Mouse (Mus musculus) limb, embryonic 13.5 days (tissue): ENCODE data around the gene Ppif. TPM values are rescaled to one million over a fixed set of nuclear protein-coding genes. Genes with fewer than 3 reads are reported as not detected.

Experiments used
- ATAC-seq: fragments of 200-750 bp; cut with Nextera tagmentation; 2 replicates; pipeline ENCODE4 v1.8.0; 2017; ENCODE audit warnings: low read depth, moderate number of reproducible peaks, moderate TSS enrichment; ENCODE audit not compliant: low FRiP score
- H3K27ac ChIP-seq: fragments of 300-500 bp; sonication (generic); 2 replicates; pipeline ENCODE4 v1.5.1; 2015; ENCODE audit warnings: inconsistent platforms, mild to moderate bottlenecking, moderate library complexity
- H3K27me3 ChIP-seq: fragments of 300-500 bp; sonication (generic); 2 replicates; pipeline ENCODE4 v1.6.1; 2015; ENCODE audit warnings: mild to moderate bottlenecking, inconsistent platforms
- H3K36me3 ChIP-seq: fragments of 300-500 bp; sonication (generic); 2 replicates; pipeline ENCODE4 v1.6.1; 2015; ENCODE audit warnings: inconsistent platforms, mild to moderate bottlenecking, moderate library complexity
- H3K4me1 ChIP-seq: fragments of 300-500 bp; sonication (generic); 2 replicates; pipeline ENCODE4 v1.6.1; 2015; ENCODE audit warnings: inconsistent platforms
- H3K4me2 ChIP-seq: fragments of 300-500 bp; sonication (generic); replicated peaks from 2 replicates; pipeline ENCODE4 v1.6.1; 2015; ENCODE audit warnings: inconsistent platforms, mild to moderate bottlenecking, moderate library complexity
- H3K4me3 ChIP-seq: fragments of 300-500 bp; sonication (generic); 2 replicates; pipeline ENCODE4 v1.5.1; 2015; ENCODE audit warnings: moderate library complexity, mild to moderate bottlenecking, inconsistent platforms
- H3K9ac ChIP-seq: fragments of 300-500 bp; sonication (generic); 2 replicates; pipeline ENCODE4 v1.6.1; 2015; ENCODE audit warnings: mild to moderate bottlenecking, inconsistent platforms
- H3K9me3 ChIP-seq: fragments of 300-500 bp; sonication (generic); 2 replicates; pipeline ENCODE4 v1.6.1; 2016; ENCODE audit warnings: inconsistent platforms
- WGBS: fragments of 180-500 bp; shearing (Covaris S2); methylation state at CpG from one replicate; pipeline ENCODE4 v1.1.7; 2015; 5-methylcytosine and 5-hydroxymethylcytosine counted together
- polyA plus RNA-seq: library from polyadenylated mRNA; unstranded; fragments of >200 nt; fragmentation: Nextera tagmentation; extraction: Ambion mirVana; gene quantifications from 2 replicates; pipeline ENCODE4 v1.2.1, GENCODE M21; 2015

The Ppif gene
- polyA plus RNA-seq, 1 experiment from 2014 or later: 34.4 TPM

- H3K4me3 ChIP-seq: no peak overlapping the region
Measured at GRCm38 (mm10) chr14:25741840-25742367, 48.0 kb downstream of the Ppif start.

GRCm38 (mm10) chr14:25742943-25743342 lies 49.0 kb downstream of the Ppif start:
- Histone ChIP-seq H3K4me2 (no peak overlapping the region), H3K9me3 (no peaks in the 10 kb centered on the region), H3K9ac (no peak overlapping the region), H3K27me3 (no peaks in the 10 kb centered on the region), H3K36me3 (peaks cover 47% of the 10 kb centered on the region), H3K27ac (no peak overlapping the region), H3K4me3 (no peak overlapping the region), H3K4me1 (peaks cover 47% of the 10 kb centered on the region)
- WGBS: 94% methylated on average over 5 of the region's 5 CpGs
- no peak for ATAC-seq

More at GRCm38 (mm10) chr14:25741840-25742367, 48.0 kb downstream of the Ppif start:
- no peaks in the 10 kb centered on the region for H3K9me3 ChIP-seq
- H3K27me3 ChIP-seq: no peaks in the 10 kb centered on the region
- no peak overlapping the region for H3K27ac ChIP-seq
- peaks cover 47% of the 10 kb centered on the region for H3K4me1 ChIP-seq
- no peak for ATAC-seq
- WGBS: 71% methylated on average over 5 of the region's 5 CpGs
- peaks cover 48% of the 10 kb centered on the region for H3K36me3 ChIP-seq
- no peak overlapping the region for H3K4me2 ChIP-seq
- no peak overlapping the region for H3K9ac ChIP-seq

GRCm38 (mm10) chr14:25745365-25746184 lies 51.6 kb downstream of the Ppif start:
- Histone ChIP-seq H3K36me3 (peaks cover 49% of the 10 kb centered on the region), H3K9me3 (no peaks in the 10 kb centered on the region), H3K4me2 (no peak overlapping the region), H3K4me3 (no peak overlapping the region), H3K9ac (no peak overlapping the region), H3K27ac (no peak overlapping the region), H3K4me1 (peaks cover 49% of the 10 kb centered on the region), H3K27me3 (no peaks in the 10 kb centered on the region)
- ATAC-seq: no peak
- 68% methylated on average over 11 of the region's 11 CpGs for WGBS

GRCm38 (mm10) chr14:25746371-25746770 lies 52.4 kb downstream of the Ppif start:
- no peak for ATAC-seq
- 88% methylated on average over 6 of the region's 6 CpGs for WGBS
- Histone ChIP-seq H3K4me3 (no peak overlapping the region), H3K4me2 (no peak overlapping the region), H3K27ac (no peak overlapping the region), H3K27me3 (no peaks in the 10 kb centered on the region), H3K9ac (no peak overlapping the region), H3K9me3 (no peaks in the 10 kb centered on the region), H3K36me3 (peaks cover 49% of the 10 kb centered on the region), H3K4me1 (peaks cover 49% of the 10 kb centered on the region)

- Histone ChIP-seq H3K9ac (no peak overlapping the region), H3K9me3 (no peaks in the 10 kb centered on the region), H3K27ac (peak overlapping the region; percentile 29; the same call in 1 of the 2 replicates), H3K4me2 (no peak overlapping the region), H3K27me3 (no peaks in the 10 kb centered on the region), H3K36me3 (peaks cover 55% of the 10 kb centered on the region), H3K4me3 (no peak overlapping the region), H3K4me1 (peaks cover 51% of the 10 kb centered on the region)
- WGBS: 76% methylated on average over 21 of the region's 21 CpGs
- ATAC-seq: peak; percentile 68
Measured at GRCm38 (mm10) chr14:25746971-25747945, 53.3 kb downstream of the Ppif start.

- Histone ChIP-seq H3K4me1 (peaks cover 53% of the 10 kb centered on the region), H3K9me3 (no peaks in the 10 kb centered on the region), H3K27me3 (no peaks in the 10 kb centered on the region), H3K4me3 (no peak overlapping the region), H3K27ac (peak overlapping the region; percentile 29; the same call in 1 of the 2 replicates), H3K9ac (no peak overlapping the region), H3K36me3 (peaks cover 55% of the 10 kb centered on the region), H3K4me2 (no peak overlapping the region)
- 63% methylated on average over 7 of the region's 7 CpGs for WGBS
- peak; percentile 19; the same call in 1 of the 2 replicates for ATAC-seq
Measured at GRCm38 (mm10) chr14:25747996-25748756, 54.2 kb downstream of the Ppif start.

- H3K27ac ChIP-seq: peak overlapping the region; percentile 80
- H3K4me1 ChIP-seq: peaks cover 58% of the 10 kb centered on the region
- WGBS: 18% methylated on average over 13 of the region's 13 CpGs
- no peak; the same call in none of the 2 replicates for ATAC-seq
- no peaks in the 10 kb centered on the region for H3K9me3 ChIP-seq
- no peak overlapping the region for H3K4me3 ChIP-seq
- peak overlapping the region; percentile 45 for H3K9ac ChIP-seq
- no peaks in the 10 kb centered on the region for H3K27me3 ChIP-seq
- peak overlapping the region; percentile 34 for H3K4me2 ChIP-seq
- H3K36me3 ChIP-seq: peaks cover 53% of the 10 kb centered on the region
Measured at GRCm38 (mm10) chr14:25749143-25749909, 55.4 kb downstream of the Ppif start.

Other genes with a start within 250 kb of the Ppif start
- 66.7 and 68.6 TPM in 2 replicates for gene Zmiz1, start 235.0 kb upstream of the Ppif start, polyA plus RNA-seq
- 34.7 and 37.6 TPM in 2 replicates for gene Zcchc24, start 74.9 kb downstream of the Ppif start, polyA plus RNA-seq
- gene Anxa11, start 148.0 kb downstream of the Ppif start, polyA plus RNA-seq: 10.9 and 13.0 TPM in 2 replicates
- 1.0 TPM in 1 of 2 replicates, not detected in the other for gene Plac9a, start 208.9 kb downstream of the Ppif start, polyA plus RNA-seq
- 2.9 and 5.1 TPM in 2 replicates for gene Tmem254a, start 233.5 kb downstream of the Ppif start, polyA plus RNA-seq
- gene Cphx1, start 244.2 kb downstream of the Ppif start, polyA plus RNA-seq: not detected in 2 replicates